Mouse (Mus musculus) macrophage (primary cell): ENCODE results near the gene Gse1. TPM values are rescaled to one million over a fixed set of nuclear protein-coding genes. Genes with fewer than 3 reads are reported as not detected.

Experiments
- H3K27ac ChIP-seq: fragments of 350-480 bp; formaldehyde crosslinking; 2 replicates; pipeline ENCODE4 v1.9.0; 2021
- H3K36me3 ChIP-seq: fragments of 350-480 bp; formaldehyde crosslinking; 2 replicates; pipeline ENCODE4 v1.9.0; 2021; ENCODE audit errors: inconsistent target
- H3K4me3 ChIP-seq: fragments of 350-480 bp; formaldehyde crosslinking; 2 replicates; pipeline ENCODE4 v1.9.0; 2021; ENCODE audit errors: inconsistent target
- H3K79me2 ChIP-seq: fragments of 350-480 bp; formaldehyde crosslinking; 2 replicates; pipeline ENCODE4 v1.9.0; 2021; ENCODE audit errors: inconsistent target
- WGBS: methylation state at CpG from one replicate; pipeline ENCODE4 v1.1.7; 2026; ENCODE audit warnings: inconsistent platforms; ENCODE audit not compliant: missing documents; 5-methylcytosine and 5-hydroxymethylcytosine counted together
- polyA plus RNA-seq: library from polyadenylated mRNA; stranded (reverse); fragments of 250-400 nt; gene quantifications from 3 replicates; pipeline ENCODE4 v1.2.4, GENCODE M21; 2018; ENCODE audit warnings: inconsistent platforms

Gse1 gene
- polyA plus RNA-seq, 1 experiment from 2014 or later, result 10.8 TPM

- H3K4me3 ChIP-seq, result no peak overlapping the region
- no peaks in the 10 kb centered on the region for H3K36me3 ChIP-seq
- H3K27ac ChIP-seq, result no peak overlapping the region
These were observed 302.8 kb downstream of the Gse1 start for GRCm38 (mm10) chr8:120530954-120531656.

GRCm38 (mm10) chr8:120531775-120532516, 303.7 kb downstream of the Gse1 start:
- H3K79me2 ChIP-seq, result no peaks in the 10 kb centered on the region; the same call in 1 of the 2 replicates
- 82% methylated on average over 10 of the region's 10 CpGs for WGBS

More at GRCm38 (mm10) chr8:120530954-120531656, 302.8 kb downstream of the Gse1 start:
- H3K79me2 ChIP-seq, result no peaks in the 10 kb centered on the region; the same call in 1 of the 2 replicates
- 72% methylated on average over 14 of the region's 16 CpGs for WGBS

GRCm38 (mm10) chr8:120532517-120533215, 304.4 kb downstream of the Gse1 start:
- Histone ChIP-seq H3K4me3 (no peak overlapping the region), H3K79me2 (no peaks in the 10 kb centered on the region; the same call in 1 of the 2 replicates), H3K36me3 (no peaks in the 10 kb centered on the region), H3K27ac (no peak overlapping the region)
- 30% methylated on average over 28 of the region's 29 CpGs for WGBS

More at GRCm38 (mm10) chr8:120531775-120532516, 303.7 kb downstream of the Gse1 start:
- Histone ChIP-seq H3K4me3 (no peak overlapping the region), H3K27ac (no peak overlapping the region), H3K36me3 (no peaks in the 10 kb centered on the region)

- no peak overlapping the region for H3K27ac ChIP-seq
- H3K4me3 ChIP-seq, result no peak overlapping the region
- H3K36me3 ChIP-seq, result no peaks in the 10 kb centered on the region
- WGBS, result 76% methylated on average over 3 of the region's 3 CpGs
- no peaks in the 10 kb centered on the region; the same call in 1 of the 2 replicates for H3K79me2 ChIP-seq
These were observed 305.1 kb downstream of the Gse1 start for GRCm38 (mm10) chr8:120533380-120533779.

- no peaks in the 10 kb centered on the region for H3K36me3 ChIP-seq
- H3K27ac ChIP-seq, result no peak overlapping the region
- H3K79me2 ChIP-seq, result no peaks in the 10 kb centered on the region; the same call in 1 of the 2 replicates
- 56% methylated on average over 8 of the region's 8 CpGs for WGBS
- H3K4me3 ChIP-seq, result no peak overlapping the region
These were observed 305.8 kb downstream of the Gse1 start for GRCm38 (mm10) chr8:120534080-120534479.

GRCm38 (mm10) chr8:120534504-120535368, 306.5 kb downstream of the Gse1 start:
- Histone ChIP-seq H3K79me2 (peaks cover under 1% of the 10 kb centered on the region; the same call in 1 of the 2 replicates), H3K4me3 (no peak overlapping the region), H3K36me3 (no peaks in the 10 kb centered on the region), H3K27ac (no peak overlapping the region)
- WGBS, result 28% methylated on average over 14 of the region's 14 CpGs

- H3K79me2 ChIP-seq, result peaks cover 10% of the 10 kb centered on the region
- peak overlapping the region; percentile 40; the same call in 1 of the 2 replicates for H3K4me3 ChIP-seq
- no peak overlapping the region for H3K27ac ChIP-seq
- WGBS, result 3% methylated on average over 65 of the region's 79 CpGs
- no peaks in the 10 kb centered on the region for H3K36me3 ChIP-seq
These were observed 307.4 kb downstream of the Gse1 start for GRCm38 (mm10) chr8:120535452-120536305.

GRCm38 (mm10) chr8:120536306-120537206, 308.3 kb downstream of the Gse1 start:
- peak overlapping the region; percentile 40 for H3K4me3 ChIP-seq
- H3K27ac ChIP-seq, result peak overlapping the region; percentile 40
- 0% methylated on average over 61 of the region's 61 CpGs for WGBS
- H3K79me2 ChIP-seq, result peaks cover 18% of the 10 kb centered on the region
- no peaks in the 10 kb centered on the region for H3K36me3 ChIP-seq

- H3K79me2 ChIP-seq, result peaks cover 26% of the 10 kb centered on the region
- whole genome bisulfite sequencing, result under 1% methylated on average over 54 of the region's 79 CpGs
- no peak overlapping the region for H3K27ac ChIP-seq
- no peaks in the 10 kb centered on the region for H3K36me3 ChIP-seq
- H3K4me3 ChIP-seq, result peak overlapping the region; percentile 40; the same call in 1 of the 2 replicates
These were observed 309.1 kb downstream of the Gse1 start for GRCm38 (mm10) chr8:120537207-120537817.

GRCm38 (mm10) chr8:120537818-120538396, 309.7 kb downstream of the Gse1 start:
- under 1% methylated on average over 40 of the region's 46 CpGs for WGBS

GRCm38 (mm10) chr8:120538397-120539240, 310.4 kb downstream of the Gse1 start:
- H3K27ac ChIP-seq, result peak overlapping the region; percentile 99
- peak overlapping the region; percentile 60 for H3K4me3 ChIP-seq
- WGBS, result under 1% methylated on average over 37 of the region's 37 CpGs
- H3K36me3 ChIP-seq, result no peaks in the 10 kb centered on the region
- peaks cover 39% of the 10 kb centered on the region for H3K79me2 ChIP-seq

More at GRCm38 (mm10) chr8:120537818-120538396, 309.7 kb downstream of the Gse1 start:
- no peaks in the 10 kb centered on the region for H3K36me3 ChIP-seq
- H3K79me2 ChIP-seq, result peaks cover 32% of the 10 kb centered on the region
- peak overlapping the region; percentile 60 for H3K4me3 ChIP-seq
- H3K27ac ChIP-seq, result peak overlapping the region; percentile 99
